Mouse (Mus musculus) testis, postnatal 14 days (tissue): ENCODE data around the gene Phb.
A peak's percentile ranks its signal among the peaks of the same experiment; 100 is the strongest.
"Not testable (repeated sequence)": the region's sequence is repeated elsewhere in the genome, so short reads cannot be mapped to it uniquely, and the experiment has no call there.

ENCODE experiments used
- DNase-seq: peaks from one replicate; pipeline ENCODE4 v3.0.0; 2021; ENCODE audit warnings: low spot score

The Phb gene

DNA sequence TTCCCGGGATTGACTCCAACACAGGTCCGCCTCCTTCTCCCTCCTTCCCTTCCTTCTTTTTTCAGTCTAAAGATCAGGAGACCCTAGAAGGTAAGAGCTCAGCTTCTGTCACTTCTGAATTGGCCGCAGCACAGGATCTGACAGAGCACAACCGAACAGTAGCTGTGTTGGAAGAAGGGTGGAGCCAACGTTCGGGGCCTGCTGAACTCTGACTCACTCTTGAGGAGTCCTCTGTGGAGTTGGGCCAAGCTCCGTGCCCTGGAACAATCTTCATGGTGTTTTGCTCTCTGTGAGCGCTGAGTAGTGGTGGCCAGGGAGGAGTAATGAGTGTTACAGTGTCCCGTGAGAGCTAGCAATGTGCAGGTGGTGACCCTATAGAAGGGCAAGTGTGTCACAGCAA is 15.8 kb upstream of the Phb start:
- DNase-seq: no peak

DNA sequence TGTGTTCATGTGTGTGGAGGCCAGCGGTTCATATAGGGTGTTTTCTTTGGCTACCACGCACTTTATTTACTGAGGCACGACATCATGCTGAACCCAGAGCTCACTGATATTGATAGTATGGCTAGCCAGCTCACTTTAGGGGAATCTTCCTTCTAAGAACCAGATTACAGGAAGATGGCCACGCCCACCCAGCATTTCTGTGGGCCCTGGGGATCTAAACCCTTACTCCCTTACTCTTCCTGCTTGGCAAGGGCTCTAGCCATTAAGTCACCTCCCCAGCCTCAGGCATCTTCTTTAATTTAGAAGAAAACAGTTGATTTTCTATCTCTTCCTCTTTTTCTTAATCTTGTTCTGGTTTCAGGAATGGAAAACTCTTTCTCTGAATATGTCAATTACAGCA is 9.3 kb upstream of the Phb start:
- no peak for DNase-seq

DNA sequence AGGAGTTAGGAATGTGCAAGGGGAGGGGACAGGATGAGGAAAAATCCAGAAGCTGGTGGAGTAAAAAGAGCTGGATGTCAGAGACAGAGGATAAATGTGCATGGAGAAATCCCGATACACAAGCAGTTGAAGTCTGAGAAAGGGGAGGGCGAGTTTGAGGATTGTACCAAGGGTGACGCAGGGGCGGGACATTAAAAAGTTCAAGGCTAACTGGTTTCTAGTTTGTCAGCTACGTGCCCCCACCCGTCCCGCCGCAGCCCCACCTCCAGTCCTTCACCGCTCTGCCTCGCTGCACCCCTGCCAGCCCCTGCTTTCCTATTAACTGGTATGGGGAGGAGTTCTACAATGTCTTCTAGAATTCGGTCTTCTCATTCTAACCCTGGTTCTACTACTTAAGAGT is 420 bp downstream of the Phb start:
- peak; percentile 32 for DNase-seq

DNA sequence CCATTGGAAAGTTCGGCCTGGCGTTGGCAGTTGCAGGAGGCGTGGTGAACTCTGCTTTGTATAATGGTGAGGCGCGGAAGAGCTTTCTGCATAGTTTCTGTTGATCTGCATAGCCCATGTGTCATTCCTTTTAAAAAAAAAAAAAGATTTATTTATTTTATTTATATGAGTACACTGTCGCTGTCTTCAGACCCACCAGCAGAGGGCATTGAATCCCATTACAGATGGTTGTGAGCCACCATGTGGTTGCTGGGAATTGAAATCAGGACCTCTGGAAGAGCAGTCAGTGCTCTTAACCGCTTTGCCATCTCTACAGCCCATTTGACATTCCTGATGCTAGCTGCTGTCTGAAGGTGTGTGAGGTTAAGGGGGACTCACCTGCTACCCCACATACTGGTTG is 1.3 kb downstream of the Phb start:
- DNase-seq: not testable (repeated sequence)

DNA sequence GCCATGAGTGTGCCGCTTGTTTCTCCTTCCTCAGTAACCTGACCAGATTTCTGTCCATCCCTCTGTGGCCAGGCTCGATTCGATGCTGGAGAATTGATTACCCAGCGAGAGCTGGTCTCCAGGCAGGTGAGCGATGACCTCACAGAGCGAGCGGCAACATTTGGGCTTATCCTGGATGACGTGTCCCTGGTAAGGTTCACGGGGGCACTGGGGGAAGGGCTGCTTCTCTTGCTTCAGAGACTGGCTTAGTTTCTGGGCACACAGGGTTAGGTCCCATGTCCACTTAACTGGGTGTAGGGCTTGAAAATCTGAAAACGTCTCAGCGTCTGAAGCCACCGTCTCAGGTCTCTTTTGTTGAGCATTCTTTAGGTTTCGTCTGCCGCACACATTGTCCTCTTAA is 8.7 kb downstream of the Phb start:
- DNase-seq: no peak

DNA sequence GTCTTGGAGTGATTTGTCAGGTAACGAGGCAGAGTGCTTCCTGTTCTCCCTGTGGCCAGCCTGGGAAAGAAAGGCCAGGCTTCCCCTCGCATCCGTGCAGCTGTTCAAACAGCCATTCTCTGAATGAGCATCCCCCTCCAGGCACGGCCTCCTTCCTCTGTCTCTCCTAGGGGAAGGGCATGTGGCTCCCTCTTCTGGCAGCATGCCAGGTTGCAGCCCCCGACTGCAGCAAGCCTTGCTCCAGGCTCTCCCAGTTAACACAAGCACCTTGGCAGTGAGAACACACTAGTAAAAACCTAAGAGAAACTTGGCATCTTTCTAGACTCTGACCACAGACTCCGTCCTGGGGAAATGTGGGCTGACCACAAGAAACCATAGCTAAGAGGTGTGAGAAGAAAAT is 9.6 kb downstream of the Phb start:
- DNase-seq: peak; percentile 31

DNA sequence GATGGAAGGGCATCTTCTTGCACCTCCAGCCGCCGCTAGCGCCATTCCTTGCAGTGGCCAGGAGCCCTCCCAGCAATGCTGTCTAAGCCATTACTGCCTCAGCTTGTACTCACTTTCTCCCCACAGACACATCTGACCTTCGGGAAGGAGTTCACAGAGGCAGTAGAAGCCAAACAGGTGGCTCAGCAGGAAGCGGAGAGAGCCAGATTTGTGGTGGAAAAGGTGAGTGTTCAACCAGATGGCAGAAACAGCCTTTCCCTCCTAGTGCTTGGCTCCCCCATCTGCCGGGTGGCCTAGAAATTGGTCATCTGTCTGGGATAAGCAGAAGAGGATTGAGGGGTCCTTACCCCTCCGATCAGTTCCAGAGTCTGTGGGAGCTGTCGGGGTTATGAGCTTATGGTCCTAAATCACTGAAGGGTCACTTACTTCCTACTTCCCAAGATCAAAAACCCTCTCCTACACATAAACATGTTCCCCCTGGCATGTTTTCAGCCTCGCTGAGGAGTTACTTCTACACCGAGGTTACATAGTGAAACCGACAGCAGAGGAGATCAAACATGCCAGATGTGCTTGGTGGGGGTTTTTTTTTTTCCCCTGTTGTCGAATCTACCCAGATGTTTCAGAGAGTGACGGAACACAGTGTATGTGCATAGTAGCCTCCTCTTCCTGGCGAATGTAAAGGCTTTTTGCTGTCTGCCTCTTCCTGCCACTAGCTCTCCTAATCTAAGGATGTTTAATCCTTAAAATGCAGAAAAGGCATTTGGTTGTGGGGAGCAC is 11.4 kb downstream of the Phb start:
- DNase-seq: no peak

DNA sequence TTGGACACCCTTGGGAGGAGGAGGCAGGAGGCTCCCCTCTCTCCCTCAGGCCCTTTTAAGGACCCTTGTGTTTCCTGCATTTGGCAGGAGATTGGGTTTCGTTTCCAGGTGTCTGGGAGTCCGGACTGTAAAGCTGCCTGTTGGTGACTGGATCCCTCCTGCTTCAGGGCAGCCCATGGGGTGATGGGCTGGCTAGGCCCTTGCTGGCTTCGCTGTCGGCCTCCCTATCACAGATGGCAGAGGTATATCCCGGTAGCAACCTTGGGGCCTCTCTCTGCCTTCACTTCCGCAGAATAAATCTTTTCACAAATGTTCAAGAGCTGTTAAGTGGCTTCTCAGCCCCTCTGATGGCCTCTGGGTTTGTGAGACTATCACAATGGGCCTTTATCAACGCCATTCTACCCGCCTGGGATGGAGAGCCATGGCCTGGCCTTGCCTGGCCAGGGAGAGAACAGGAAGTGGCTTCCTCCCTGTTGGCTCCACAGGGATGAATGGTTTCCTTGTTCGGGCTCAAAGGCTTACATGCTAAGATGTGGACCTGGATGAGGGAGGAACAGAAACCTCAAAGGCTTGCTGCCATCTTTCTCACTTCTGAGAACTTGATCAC is 15.3 kb downstream of the Phb start:
- no peak for DNase-seq

DNA sequence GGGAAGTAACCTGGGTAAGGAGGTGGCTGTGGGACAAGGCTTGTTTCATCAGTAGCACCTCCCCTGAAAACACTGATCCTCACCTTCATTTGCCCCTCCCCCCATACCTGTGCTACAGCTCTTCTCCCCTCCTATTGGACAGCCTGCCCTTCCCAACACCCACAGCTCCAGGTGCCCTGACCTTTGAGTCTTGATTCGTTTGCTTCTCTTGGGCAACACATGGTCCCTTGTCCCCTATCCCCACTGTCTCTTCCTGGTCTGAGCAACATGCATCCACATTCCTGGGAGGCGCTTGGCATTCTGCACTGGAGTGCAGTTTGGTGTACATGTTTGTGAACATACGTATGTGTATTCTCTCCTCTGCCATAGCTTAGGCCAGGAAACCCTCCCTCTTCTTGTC is 16.2 kb downstream of the Phb start:
- no peak for DNase-seq

DNA sequence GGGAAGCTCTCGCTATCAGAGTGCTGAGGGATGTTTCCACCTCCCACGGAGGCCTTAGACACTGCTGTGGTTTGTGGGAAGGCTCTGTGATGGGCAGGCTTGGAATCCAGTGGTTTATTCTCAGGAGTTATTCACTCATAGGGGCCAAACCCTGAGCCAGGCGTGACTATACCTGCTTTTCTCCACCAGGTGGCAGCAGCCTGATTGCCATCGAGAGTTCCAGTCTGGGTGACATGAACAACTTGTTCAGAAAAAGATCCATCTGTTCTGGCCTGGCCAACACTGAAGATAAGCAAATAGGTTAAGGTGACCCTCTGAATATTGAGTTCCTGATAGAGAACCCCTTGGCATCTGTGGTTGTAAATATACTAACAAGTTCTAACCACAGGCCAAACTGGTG is 19.3 kb downstream of the Phb start:
- DNase-seq: peak; percentile 63

DNA sequence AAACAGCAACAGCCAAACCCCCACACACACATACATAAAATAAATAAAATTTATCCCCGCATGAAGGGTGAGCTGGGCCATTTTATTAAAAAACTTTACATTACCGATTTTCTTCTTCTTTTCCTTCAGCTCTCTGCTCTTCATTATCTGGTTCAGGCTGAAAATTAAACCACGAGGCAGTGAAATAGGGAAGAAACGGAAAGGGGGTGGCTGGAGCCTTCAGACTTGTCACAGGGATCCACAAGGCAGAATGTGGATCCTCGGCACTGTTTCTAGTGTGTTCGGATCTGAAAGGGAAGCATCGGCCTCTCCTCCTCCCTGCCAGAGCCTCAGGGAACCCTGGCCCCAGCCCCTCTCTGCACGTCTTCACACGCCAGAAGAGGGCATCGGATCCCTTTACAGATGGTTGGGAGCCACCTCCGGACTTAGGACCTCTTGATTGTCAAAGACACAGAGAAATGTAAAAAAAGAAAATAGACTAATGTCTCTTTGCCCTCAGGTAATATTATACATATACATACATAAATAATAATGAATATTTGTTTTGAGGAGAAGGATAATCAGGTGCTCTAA is 20.4 kb downstream of the Phb start:
- no peak for DNase-seq

DNA sequence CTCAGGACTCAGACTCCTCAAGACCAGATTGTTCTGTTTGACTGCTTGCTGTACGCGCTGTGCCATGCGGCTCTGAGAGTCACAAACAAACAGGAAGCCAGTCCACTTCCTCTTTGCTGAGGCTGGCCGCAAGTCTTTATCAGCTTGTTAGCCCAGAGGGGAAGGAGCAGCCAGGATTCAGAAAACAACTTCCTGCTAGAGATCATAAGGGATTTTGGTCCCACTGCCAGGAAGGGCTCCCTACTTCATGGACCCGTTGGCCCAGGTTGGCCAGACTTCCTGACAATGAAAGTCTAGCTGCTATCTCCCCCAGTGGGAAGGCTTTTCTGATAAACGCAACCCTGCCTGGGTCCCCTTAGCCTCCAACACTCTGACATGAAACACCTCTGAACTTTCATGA is 21.8 kb downstream of the Phb start:
- no peak for DNase-seq

DNA sequence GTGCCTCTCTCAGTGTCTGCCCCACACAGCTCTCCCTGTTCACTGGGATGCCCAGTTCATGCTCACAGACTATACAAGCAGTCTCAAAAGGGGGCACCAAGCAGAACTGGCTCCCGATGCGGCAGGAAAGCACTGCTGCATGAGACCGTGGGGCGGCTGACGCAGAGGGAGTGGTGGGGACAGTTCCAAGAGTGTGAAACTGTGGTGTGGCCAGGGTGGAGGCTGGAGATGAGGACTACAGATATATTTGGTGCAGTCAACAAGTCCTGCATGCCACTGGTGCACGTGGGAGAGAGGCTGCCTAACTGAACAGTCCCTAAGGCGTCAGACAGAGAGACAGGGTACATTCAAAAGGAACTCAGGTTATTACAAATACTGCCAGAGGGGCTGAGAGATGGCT is 22.2 kb downstream of the Phb start:
- no peak for DNase-seq

DNA sequence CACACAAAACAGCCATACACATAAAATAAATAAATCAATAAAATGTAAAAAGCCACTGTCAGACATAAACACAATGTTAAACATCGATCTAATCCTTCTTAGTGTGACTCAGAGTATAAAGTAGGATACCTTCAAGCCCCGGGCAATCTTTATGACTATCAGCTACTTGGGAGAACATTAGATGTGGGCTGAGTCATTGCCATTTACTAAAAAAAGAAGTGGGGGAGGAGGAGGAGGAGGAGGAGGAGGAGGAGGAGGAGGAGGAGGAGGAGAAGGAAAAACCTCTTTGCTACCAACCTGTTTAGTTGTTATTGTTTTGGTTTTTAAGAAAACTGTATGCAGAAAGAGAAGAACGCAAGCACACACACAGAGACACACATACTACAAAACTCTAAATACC is 22.8 kb downstream of the Phb start:
- no peak for DNase-seq

DNA sequence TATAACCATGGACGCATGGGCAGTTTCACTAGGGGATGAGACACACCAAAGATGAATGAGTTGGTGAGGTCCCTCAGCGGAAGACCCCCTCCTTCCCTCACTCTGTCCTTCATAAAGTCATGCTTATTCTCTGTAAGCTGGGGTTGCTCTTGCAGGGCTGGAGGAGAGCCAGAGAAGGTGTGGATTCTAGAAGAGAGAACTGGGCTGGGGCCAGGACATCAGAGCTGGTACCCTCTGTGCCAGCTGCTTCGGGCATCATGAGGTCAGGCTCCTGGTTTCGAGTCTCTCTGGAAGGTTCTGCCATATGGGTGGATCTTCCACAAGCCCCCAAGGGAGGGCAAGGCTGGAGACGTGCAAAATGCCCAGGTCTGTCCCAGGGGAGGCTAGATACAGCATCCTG is 31.8 kb downstream of the Phb start:
- DNase-seq: no peak

DNA sequence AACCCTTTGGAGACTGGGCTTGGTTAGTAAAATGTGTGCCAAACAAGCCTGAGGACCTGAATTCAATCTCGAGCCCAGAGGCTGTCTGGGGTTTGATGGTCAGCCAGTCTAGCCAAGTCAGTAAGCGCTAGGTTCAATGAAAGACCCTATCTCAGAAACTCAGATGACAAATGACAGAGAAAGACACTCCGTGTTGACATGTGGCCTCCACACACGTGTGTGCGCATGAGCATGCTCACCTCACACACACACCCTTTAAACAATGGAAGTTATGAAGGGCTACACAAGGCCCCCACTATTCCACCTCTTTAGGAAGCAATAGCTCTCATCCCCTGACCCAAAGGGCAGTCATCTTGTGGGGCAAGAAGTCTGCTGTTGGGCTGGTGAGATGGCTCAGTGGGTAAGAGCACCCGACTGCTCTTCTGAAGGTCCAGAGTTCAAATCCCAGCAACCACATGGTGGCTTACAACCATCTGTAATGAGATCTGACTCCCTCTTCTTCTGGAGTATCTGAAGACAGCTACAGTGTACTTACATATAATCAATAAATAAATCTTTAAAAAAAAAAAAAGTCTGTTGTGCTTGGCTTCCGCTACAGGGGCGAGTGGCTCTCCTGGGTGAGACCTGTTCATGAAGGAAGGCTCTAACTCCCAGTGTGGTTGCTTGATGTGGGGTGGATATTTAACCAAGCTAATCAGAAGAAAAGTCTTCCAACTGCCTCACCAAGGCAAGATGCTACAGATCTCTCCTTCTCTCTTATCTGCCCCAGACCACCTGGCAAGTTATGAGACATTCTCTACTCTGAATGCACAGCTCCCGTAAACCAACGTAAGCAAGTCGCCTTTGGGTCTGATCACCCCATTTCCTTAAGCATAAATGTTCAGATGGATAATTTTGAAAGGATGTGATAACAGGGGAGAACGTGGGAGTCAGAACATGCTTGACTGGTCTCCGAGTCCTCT is 34.3 kb downstream of the Phb start:
- no peak for DNase-seq

DNA sequence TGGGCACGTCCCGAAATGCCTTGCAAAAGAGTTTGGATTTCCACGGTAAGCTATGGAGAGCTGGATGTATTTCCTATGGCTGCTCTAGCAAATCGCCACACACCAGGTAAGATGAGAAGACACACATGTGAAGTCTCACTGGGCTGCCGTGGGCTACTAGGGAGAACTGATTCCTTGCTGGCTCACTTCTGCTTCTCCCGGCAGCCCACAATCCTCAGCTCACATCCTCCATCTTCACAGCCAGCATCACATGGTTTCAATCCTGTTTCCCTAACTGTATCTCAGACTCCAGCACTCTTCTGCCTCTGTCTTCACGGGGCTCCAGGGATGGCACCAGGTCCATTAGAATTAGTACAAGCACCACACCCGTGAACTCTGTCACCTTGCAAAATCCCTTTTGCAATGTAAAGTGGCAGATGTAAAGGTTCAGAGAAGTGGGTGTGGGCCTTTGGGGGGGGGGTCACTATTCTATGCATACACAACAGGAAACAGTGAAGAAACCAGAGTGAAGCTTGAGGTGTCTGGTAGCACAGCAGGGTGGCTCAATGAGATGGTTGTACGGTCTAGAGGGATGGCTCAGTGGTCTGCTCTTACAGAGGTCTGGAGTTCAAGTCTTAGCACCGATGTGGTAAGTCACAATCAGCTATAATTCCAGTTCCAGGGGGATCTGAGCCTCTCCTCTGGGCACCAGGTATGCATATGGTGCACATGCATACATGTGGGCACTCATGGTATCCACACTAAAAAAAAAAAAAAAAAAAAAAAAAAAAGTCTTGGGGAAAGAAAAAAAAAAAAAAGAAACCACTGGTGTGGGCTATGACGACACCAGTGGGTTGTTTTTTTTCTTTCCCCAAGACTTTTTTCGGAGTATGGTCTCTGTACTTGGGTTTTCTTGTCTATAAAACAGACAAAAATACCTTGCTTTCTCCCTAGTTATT is 37.5 kb downstream of the Phb start:
- DNase-seq: no peak

DNA sequence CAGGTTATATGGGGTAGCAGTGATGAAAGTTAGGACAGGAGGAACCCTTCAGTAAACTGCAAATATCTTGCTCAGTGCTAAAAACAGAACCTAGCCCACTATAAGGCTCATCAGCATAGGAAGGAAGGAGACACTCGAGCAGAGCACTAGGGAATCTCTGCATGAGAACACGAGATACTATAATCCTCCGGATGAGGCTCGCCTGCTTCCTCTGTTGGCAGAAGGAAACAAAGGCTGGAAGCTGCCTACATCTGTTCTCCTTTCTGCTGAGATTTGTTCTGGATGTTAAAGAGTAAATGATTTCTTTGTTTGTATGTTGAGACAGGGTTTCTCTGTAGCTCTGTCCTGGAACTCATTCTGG is 38.2 kb downstream of the Phb start:
- no peak for DNase-seq

DNA sequence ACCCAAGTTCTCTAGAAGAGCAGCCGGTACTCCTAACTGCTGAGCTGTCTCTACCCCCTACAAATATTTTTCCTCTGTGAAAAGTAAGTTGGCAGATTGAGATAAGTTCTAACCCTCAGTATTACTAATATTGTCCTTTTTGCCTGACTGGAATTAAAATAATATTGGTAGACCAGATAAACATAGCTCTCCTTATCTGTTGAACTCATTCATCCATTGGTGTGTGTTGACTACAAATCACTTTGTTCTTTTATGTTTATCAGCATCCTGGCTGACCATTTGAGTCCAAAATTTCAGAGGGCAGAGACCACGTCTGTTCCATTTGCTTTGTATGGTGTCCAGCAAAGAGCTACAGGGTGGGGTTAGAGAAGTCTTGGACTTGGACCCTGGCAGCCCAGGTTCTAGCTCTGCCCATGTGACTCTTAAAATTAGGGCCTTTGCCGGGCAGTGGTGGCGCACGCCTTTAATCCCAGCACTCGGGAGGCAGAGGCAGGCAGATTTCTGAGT is 42.8 kb downstream of the Phb start:
- DNase-seq: no peak

DNA sequence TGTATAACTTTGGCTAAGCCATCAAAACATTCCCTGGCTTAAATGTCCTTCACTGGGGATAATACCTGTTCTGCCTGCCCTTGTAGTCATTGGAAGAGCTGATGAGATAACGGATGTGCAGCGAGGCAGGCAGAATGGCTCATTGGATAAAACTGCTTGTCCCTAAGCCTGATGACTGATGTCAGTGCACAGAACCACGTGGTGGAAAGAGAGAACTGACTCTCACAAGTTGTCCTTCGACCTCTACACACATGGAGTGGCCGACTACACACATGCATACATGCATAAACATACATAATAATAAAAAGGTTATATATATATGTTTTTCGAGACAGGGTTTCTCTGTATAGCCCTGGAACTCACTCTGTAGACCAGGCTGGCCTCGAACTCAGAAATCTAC is 43.7 kb downstream of the Phb start:
- no peak for DNase-seq

DNA sequence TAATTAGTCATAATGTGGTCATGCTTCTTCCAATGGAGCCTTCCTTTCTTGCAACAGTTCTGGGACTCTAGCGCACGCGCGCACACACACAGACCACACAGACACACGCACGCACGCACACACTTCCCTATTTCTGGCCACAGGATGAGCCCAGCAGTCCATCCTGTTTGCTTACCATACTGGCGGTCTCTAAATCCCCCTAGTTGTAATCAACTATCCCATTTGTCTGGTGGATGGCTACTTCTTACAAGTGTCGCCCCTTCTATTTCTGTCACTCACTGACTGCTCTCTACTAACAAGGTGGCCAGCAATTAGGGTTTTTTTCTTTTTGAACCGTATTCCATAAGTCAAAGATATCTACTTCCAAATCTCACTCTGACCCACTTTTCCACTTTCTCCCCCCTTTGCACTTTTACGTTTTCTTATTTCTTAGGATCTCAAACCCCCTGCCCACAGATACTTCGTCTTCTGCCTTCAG is 45.4 kb downstream of the Phb start:
- no peak for DNase-seq
